Mouse (Mus musculus): ENCODE measurements around the gene Exosc5. TPM values are rescaled to one million over a fixed set of nuclear protein-coding genes. Genes with fewer than 3 reads are reported as not detected.

Exosc5 gene
- polyA plus RNA-seq, 1 experiment from 2014 or later: 44.7 TPM

GRCm38 (mm10) chr7:25685926-25686470 is 27.0 kb downstream of the Exosc5 start:
- WGBS: 68% methylated on average over 21 of the region's 21 CpGs
- Histone ChIP-seq H3K4me3 (no peak overlapping the region), H3K9ac (peak overlapping the region; percentile 68; the same call in 1 of the 2 replicates), H3K27me3 (peaks cover 66% of the 10 kb centered on the region), H3K4me1 (replicated peaks) (peaks cover 44% of the 10 kb centered on the region), H3K36me3 (peaks cover 6% of the 10 kb centered on the region; the same call in 1 of the 2 replicates), H3K9me3 (no peaks in the 10 kb centered on the region), H3K4me2 (peak overlapping the region; percentile 59; the same call in 1 of the 2 replicates), H3K27ac (no peak overlapping the region)
- ATAC-seq (ENCODE audit: low FRiP score): no peak

GRCm38 (mm10) chr7:25686680-25687531 is 27.9 kb downstream of the Exosc5 start, which contains the start of gene Tgfb1:
Gene Tgfb1, plus strand, starts transcription at chr7:25687002.
- Histone ChIP-seq H3K4me2 (peak within 1 kb of the TSS; percentile 59), H3K4me3 (peak within 1 kb of the TSS; percentile 42), H3K36me3 (peaks cover 6% of the 10 kb centered on the region; the same call in 1 of the 2 replicates), H3K27me3 (peaks cover 74% of the 10 kb centered on the region), H3K4me1 (replicated peaks) (peaks cover 35% of the 10 kb centered on the region), H3K27ac (no peak within 1 kb of the TSS), H3K9me3 (no peaks in the 10 kb centered on the region), H3K9ac (peak within 1 kb of the TSS; percentile 68)
- peak; percentile 46; the same call in 1 of the 2 replicates for ATAC-seq (ENCODE audit: low FRiP score)
- WGBS: under 1% methylated on average over 53 of the region's 69 CpGs

GRCm38 (mm10) chr7:25687811-25688401 is 28.9 kb downstream of the Exosc5 start:
- H3K4me2 ChIP-seq: peak overlapping the region; percentile 59
- H3K27me3 ChIP-seq: peaks cover 84% of the 10 kb centered on the region
- H3K27ac ChIP-seq: no peak overlapping the region
- H3K9me3 ChIP-seq: no peaks in the 10 kb centered on the region
- H3K4me1 ChIP-seq (replicated peaks): peaks cover 35% of the 10 kb centered on the region
- 1% methylated on average over 47 of the region's 47 CpGs for WGBS
- peak overlapping the region; percentile 68 for H3K9ac ChIP-seq
- no peak for ATAC-seq (ENCODE audit: low FRiP score)
- H3K4me3 ChIP-seq: peak overlapping the region; percentile 42
- peaks cover 3% of the 10 kb centered on the region; the same call in 1 of the 2 replicates for H3K36me3 ChIP-seq

- no peak overlapping the region for H3K27ac ChIP-seq
- 1% methylated on average over 51 of the region's 52 CpGs for WGBS
- no peaks in the 10 kb centered on the region for H3K9me3 ChIP-seq
- H3K4me2 ChIP-seq: peak overlapping the region; percentile 59
- peak; percentile 48 for ATAC-seq (ENCODE audit: low FRiP score)
- peak overlapping the region; percentile 58 for H3K9ac ChIP-seq
- peaks cover 84% of the 10 kb centered on the region for H3K27me3 ChIP-seq
- H3K4me1 ChIP-seq (replicated peaks): peaks cover 38% of the 10 kb centered on the region
- H3K36me3 ChIP-seq: no peaks in the 10 kb centered on the region
- H3K4me3 ChIP-seq: peak overlapping the region; percentile 42
These were observed 30.0 kb downstream of the Exosc5 start for GRCm38 (mm10) chr7:25688810-25689586.

GRCm38 (mm10) chr7:25689603-25690021 is 30.6 kb downstream of the Exosc5 start:
- ATAC-seq (ENCODE audit: low FRiP score): no peak
- Histone ChIP-seq H3K27ac (no peak overlapping the region), H3K27me3 (peaks cover 82% of the 10 kb centered on the region), H3K4me3 (peak overlapping the region; percentile 42), H3K4me1 (replicated peaks) (peaks cover 38% of the 10 kb centered on the region), H3K4me2 (peak overlapping the region; percentile 59), H3K9me3 (no peaks in the 10 kb centered on the region), H3K36me3 (no peaks in the 10 kb centered on the region), H3K9ac (peak overlapping the region; percentile 58; the same call in 1 of the 2 replicates)
- WGBS: 14% methylated on average over 12 of the region's 12 CpGs

GRCm38 (mm10) chr7:25690051-25690450 is 31.1 kb downstream of the Exosc5 start:
- no peak for ATAC-seq (ENCODE audit: low FRiP score)
- H3K27me3 ChIP-seq: peaks cover 78% of the 10 kb centered on the region
- 31% methylated on average over 5 of the region's 5 CpGs for WGBS
- peak overlapping the region; percentile 59; the same call in 1 of the 2 replicates for H3K4me2 ChIP-seq
- no peaks in the 10 kb centered on the region for H3K9me3 ChIP-seq
- H3K9ac ChIP-seq: no peak overlapping the region; the same call in 1 of the 2 replicates
- H3K36me3 ChIP-seq: no peaks in the 10 kb centered on the region
- no peak overlapping the region for H3K27ac ChIP-seq
- H3K4me1 ChIP-seq (replicated peaks): peaks cover 38% of the 10 kb centered on the region
- peak overlapping the region; percentile 42; the same call in 1 of the 2 replicates for H3K4me3 ChIP-seq

GRCm38 (mm10) chr7:25694104-25694503 is 35.1 kb downstream of the Exosc5 start:
- ATAC-seq (ENCODE audit: low FRiP score): 0 out of 2 replicates have a peak, but pooled peaks have one; percentile 43
- H3K9ac ChIP-seq: no peak overlapping the region
- WGBS: 50% methylated on average over 8 of the region's 8 CpGs
- H3K4me2 ChIP-seq: no peak overlapping the region
- peaks cover 7% of the 10 kb centered on the region for H3K4me1 ChIP-seq (replicated peaks)
- H3K27ac ChIP-seq: no peak overlapping the region
- H3K27me3 ChIP-seq: peaks cover 40% of the 10 kb centered on the region
- H3K4me3 ChIP-seq: no peak overlapping the region
- no peaks in the 10 kb centered on the region for H3K36me3 ChIP-seq
- H3K9me3 ChIP-seq: no peaks in the 10 kb centered on the region

GRCm38 (mm10) chr7:25699851-25700250 is 40.9 kb downstream of the Exosc5 start:
- 45% methylated on average over 13 of the region's 13 CpGs for WGBS
- Histone ChIP-seq H3K36me3 (no peaks in the 10 kb centered on the region), H3K27me3 (peaks cover 17% of the 10 kb centered on the region; the same call in 1 of the 2 replicates), H3K4me3 (no peak overlapping the region), H3K27ac (no peak overlapping the region), H3K4me2 (no peak overlapping the region), H3K4me1 (replicated peaks) (peaks cover 14% of the 10 kb centered on the region), H3K9me3 (0 out of 2 replicates have a peak, but pooled peaks cover 3% of the 10 kb centered on the region), H3K9ac (no peak overlapping the region)
- no peak for ATAC-seq (ENCODE audit: low FRiP score)

GRCm38 (mm10) chr7:25700732-25701131 is 41.8 kb downstream of the Exosc5 start:
- no peak overlapping the region for H3K27ac ChIP-seq
- no peak overlapping the region for H3K4me3 ChIP-seq
- no peak overlapping the region for H3K4me2 ChIP-seq
- WGBS: 76% methylated on average over 12 of the region's 12 CpGs
- no peak overlapping the region for H3K9ac ChIP-seq
- H3K4me1 ChIP-seq (replicated peaks): peaks cover 20% of the 10 kb centered on the region
- H3K27me3 ChIP-seq: peaks cover 22% of the 10 kb centered on the region; the same call in 1 of the 2 replicates
- ATAC-seq (ENCODE audit: low FRiP score): no peak
- no peaks in the 10 kb centered on the region for H3K36me3 ChIP-seq
- H3K9me3 ChIP-seq: 0 out of 2 replicates have a peak, but pooled peaks cover 3% of the 10 kb centered on the region

GRCm38 (mm10) chr7:25702350-25702749 is 43.4 kb downstream of the Exosc5 start:
- WGBS: 93% methylated on average over 2 of the region's 2 CpGs
- no peak overlapping the region for H3K9ac ChIP-seq
- no peak overlapping the region for H3K27ac ChIP-seq

GRCm38 (mm10) chr7:25703793-25704494 is 45.0 kb downstream of the Exosc5 start:
- Histone ChIP-seq H3K4me1 (replicated peaks) (peaks cover 20% of the 10 kb centered on the region), H3K36me3 (no peaks in the 10 kb centered on the region), H3K27me3 (peaks cover 26% of the 10 kb centered on the region; the same call in 1 of the 2 replicates), H3K27ac (no peak overlapping the region), H3K4me3 (peak overlapping the region; percentile 9), H3K9ac (0 out of 2 replicates have a peak overlapping the region, but pooled peaks have one; percentile 40), H3K4me2 (peak overlapping the region; percentile 61), H3K9me3 (0 out of 2 replicates have a peak, but pooled peaks cover 3% of the 10 kb centered on the region)
- WGBS: 17% methylated on average over 10 of the region's 10 CpGs
- ATAC-seq (ENCODE audit: low FRiP score): peak; percentile 38; the same call in 1 of the 2 replicates

More at GRCm38 (mm10) chr7:25702350-25702749, 43.4 kb downstream of the Exosc5 start:
- Histone ChIP-seq H3K27me3 (peaks cover 28% of the 10 kb centered on the region; the same call in 1 of the 2 replicates), H3K4me3 (no peak overlapping the region), H3K4me2 (no peak overlapping the region), H3K4me1 (replicated peaks) (peaks cover 20% of the 10 kb centered on the region), H3K36me3 (no peaks in the 10 kb centered on the region), H3K9me3 (0 out of 2 replicates have a peak, but pooled peaks cover 3% of the 10 kb centered on the region)
- ATAC-seq (ENCODE audit: low FRiP score): no peak

Data from hindbrain, embryonic 13.5 days (tissue).